Mouse (Mus musculus) neural tube, embryonic 12.5 days (tissue): Measurements from ENCODE around the gene Gys2. TPM values are rescaled to one million over a fixed set of nuclear protein-coding genes. Genes with fewer than 3 reads are reported as not detected.

ENCODE experiments used
- ATAC-seq: fragments of 200-750 bp; cut with Nextera tagmentation; 2 replicates; pipeline ENCODE4 v1.8.0; 2017; ENCODE audit warnings: low read depth, mild to moderate bottlenecking, moderate TSS enrichment, moderate library complexity; ENCODE audit not compliant: low FRiP score
- H3K27ac ChIP-seq: fragments of 300-500 bp; sonication (generic); 2 replicates; pipeline ENCODE4 v1.5.1; 2016
- H3K27me3 ChIP-seq: fragments of 300-500 bp; sonication (generic); replicated peaks from 2 replicates; pipeline ENCODE4 v1.6.1; 2016; ENCODE audit warnings: mild to moderate bottlenecking
- H3K36me3 ChIP-seq: fragments of 300-500 bp; sonication (generic); 2 replicates; pipeline ENCODE4 v1.6.1; 2016; ENCODE audit warnings: mild to moderate bottlenecking
- H3K4me1 ChIP-seq: fragments of 300-500 bp; sonication (generic); 2 replicates; pipeline ENCODE4 v1.6.1; 2016
- H3K4me2 ChIP-seq: fragments of 300-500 bp; sonication (generic); replicated peaks from 2 replicates; pipeline ENCODE4 v1.6.1; 2016; ENCODE audit warnings: mild to moderate bottlenecking
- H3K4me3 ChIP-seq: fragments of 300-500 bp; sonication (generic); 2 replicates; pipeline ENCODE4 v1.5.1; 2016
- H3K9ac ChIP-seq: fragments of 300-500 bp; sonication (generic); 2 replicates; pipeline ENCODE4 v1.6.1; 2016; ENCODE audit warnings: mild to moderate bottlenecking
- H3K9me3 ChIP-seq: fragments of 300-500 bp; sonication (generic); 2 replicates; pipeline ENCODE4 v1.6.1; 2016; ENCODE audit warnings: mild to moderate bottlenecking
- WGBS: fragments of 180-500 bp; shearing (Covaris S2); methylation state at CpG from one replicate; pipeline ENCODE4 v1.1.7; 2016; 5-methylcytosine and 5-hydroxymethylcytosine counted together
- polyA plus RNA-seq: library from polyadenylated mRNA; unstranded; fragments of >200 nt; fragmentation: Nextera tagmentation; extraction: Ambion mirVana; gene quantifications from 2 replicates; pipeline ENCODE4 v1.2.1, GENCODE M21; 2016

Gene Gys2
- polyA plus RNA-seq, 1 experiment from 2014 or later, result 0.06 TPM

- Histone ChIP-seq H3K4me1 (peaks cover 13% of the 10 kb centered on the region), H3K4me2 (peak within 1 kb of the TSS; percentile 77), H3K9me3 (no peaks in the 10 kb centered on the region), H3K36me3 (no peaks in the 10 kb centered on the region; the same call in 1 of the 2 replicates), H3K9ac (peak within 1 kb of the TSS; percentile 90), H3K27me3 (no peaks in the 10 kb centered on the region), H3K27ac (no peak within 1 kb of the TSS), H3K4me3 (peak within 1 kb of the TSS; percentile 89)
- peak; percentile 100 for ATAC-seq
- under 1% methylated on average over 87 of the region's 87 CpGs for WGBS
Measured at GRCm38 (mm10) chr6:142387011-142387754, 85.7 kb downstream of the Gys2 start, which contains the start of the genes Recql and Golt1b. Recql (minus strand) TSS chr6:142387087. Golt1b (plus strand) TSS chr6:142387221.

DNA sequence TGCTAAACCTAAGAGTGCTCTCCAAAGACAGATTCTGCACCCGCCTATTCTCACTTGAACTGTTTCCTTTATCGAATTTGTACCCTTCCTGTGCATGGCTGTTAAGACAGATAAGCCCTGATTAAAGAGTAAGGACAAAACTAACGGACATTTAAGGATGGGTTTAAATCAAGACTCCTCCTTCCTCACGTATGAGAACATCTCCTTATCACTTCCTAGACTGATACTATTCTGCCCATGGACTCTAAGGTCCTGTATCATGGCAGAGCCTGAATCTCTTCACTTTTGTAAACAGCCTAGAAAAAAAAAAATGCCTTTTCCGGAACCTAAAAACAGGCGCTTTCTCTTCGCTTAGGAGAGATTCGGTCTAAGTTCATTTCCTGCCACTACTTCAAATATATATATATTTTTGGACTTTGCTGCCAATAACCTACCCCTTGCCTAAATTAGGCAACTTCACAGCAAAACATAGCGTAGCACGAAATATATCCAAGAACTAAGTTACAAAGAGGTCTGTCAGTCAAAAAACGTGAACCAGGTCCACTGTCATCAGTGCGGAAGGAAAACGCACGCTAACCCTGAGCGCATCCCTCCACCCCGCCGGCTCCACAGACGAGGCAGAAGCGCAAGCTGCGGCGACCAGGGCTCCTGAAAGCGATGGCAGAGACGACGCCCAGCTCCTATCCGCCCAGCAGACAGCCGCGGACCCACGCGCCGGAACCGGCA is 86.5 kb downstream of the Gys2 start:
- no peaks in the 10 kb centered on the region for H3K9me3 ChIP-seq
- WGBS, result 6% methylated on average over 31 of the region's 31 CpGs
- peaks cover 13% of the 10 kb centered on the region for H3K4me1 ChIP-seq
- no peak overlapping the region for H3K27ac ChIP-seq
- peak; percentile 85 for ATAC-seq
- H3K4me3 ChIP-seq, result peak overlapping the region; percentile 89
- no peaks in the 10 kb centered on the region for H3K36me3 ChIP-seq
- H3K27me3 ChIP-seq, result no peaks in the 10 kb centered on the region
- peak overlapping the region; percentile 56 for H3K9ac ChIP-seq
- peak overlapping the region; percentile 77 for H3K4me2 ChIP-seq

DNA sequence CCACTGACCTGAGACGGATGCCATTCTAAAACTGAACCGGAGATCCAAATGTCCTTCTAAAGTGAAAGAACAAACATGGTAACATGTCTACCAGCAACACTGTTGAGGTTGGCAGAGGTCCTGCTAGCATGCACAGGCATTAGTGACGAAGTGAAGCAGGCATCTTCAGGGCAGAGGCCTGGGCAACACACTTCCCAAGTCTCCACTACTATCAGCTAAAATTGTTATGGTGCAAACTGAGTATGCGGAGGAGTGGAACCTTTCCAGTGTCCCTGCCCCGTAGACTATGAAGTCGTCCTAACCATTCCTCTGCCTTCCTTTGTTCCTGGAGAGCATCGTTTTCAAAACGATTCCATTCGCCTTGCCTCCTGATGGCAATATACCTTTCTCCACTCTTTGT is 88.4 kb downstream of the Gys2 start:
- H3K27ac ChIP-seq, result no peak overlapping the region
- WGBS, result 93% methylated on average over 9 of the region's 9 CpGs
- no peaks in the 10 kb centered on the region for H3K27me3 ChIP-seq
- H3K9ac ChIP-seq, result no peak overlapping the region
- H3K36me3 ChIP-seq, result no peaks in the 10 kb centered on the region
- no peaks in the 10 kb centered on the region for H3K9me3 ChIP-seq
- no peak overlapping the region for H3K4me3 ChIP-seq
- peaks cover 13% of the 10 kb centered on the region for H3K4me1 ChIP-seq
- ATAC-seq, result no peak
- H3K4me2 ChIP-seq, result no peak overlapping the region

GRCm38 (mm10) chr6:142381615-142382014 is 91.3 kb downstream of the Gys2 start:
- H3K27me3 ChIP-seq, result no peaks in the 10 kb centered on the region
- H3K4me2 ChIP-seq, result no peak overlapping the region
- H3K4me3 ChIP-seq, result no peak overlapping the region
- no peak overlapping the region for H3K27ac ChIP-seq
- H3K36me3 ChIP-seq, result peaks cover 4% of the 10 kb centered on the region
- no peak for ATAC-seq
- no peak overlapping the region for H3K9ac ChIP-seq
- H3K9me3 ChIP-seq, result no peaks in the 10 kb centered on the region
- WGBS, result 91% methylated on average over 7 of the region's 7 CpGs
- H3K4me1 ChIP-seq, result peaks cover 2% of the 10 kb centered on the region; the same call in 1 of the 2 replicates

DNA sequence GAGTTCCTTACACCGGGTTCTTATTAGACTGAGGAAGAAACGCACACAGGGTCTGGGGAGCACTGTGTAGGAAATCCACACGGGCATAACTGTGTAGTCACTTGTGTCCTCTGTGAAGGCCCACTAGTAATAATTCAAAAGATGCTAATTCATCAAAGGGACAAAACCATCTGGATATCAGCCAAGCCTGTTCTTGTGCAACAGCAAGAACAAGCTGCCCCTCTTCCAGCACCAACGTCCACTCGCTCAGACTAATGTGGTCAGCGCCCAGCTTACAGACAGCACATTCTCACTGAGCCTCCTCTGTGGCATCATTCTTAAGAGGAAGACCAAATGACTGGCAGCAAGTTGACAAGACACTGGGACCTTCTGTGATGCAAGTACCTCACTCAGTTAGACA is 92.9 kb downstream of the Gys2 start:
- Histone ChIP-seq H3K27ac (no peak overlapping the region), H3K9ac (no peak overlapping the region), H3K27me3 (no peaks in the 10 kb centered on the region), H3K36me3 (peaks cover 19% of the 10 kb centered on the region), H3K4me3 (no peak overlapping the region), H3K9me3 (no peaks in the 10 kb centered on the region), H3K4me2 (no peak overlapping the region), H3K4me1 (no peaks in the 10 kb centered on the region)
- ATAC-seq, result no peak
- 91% methylated on average over 6 of the region's 6 CpGs for WGBS

- Histone ChIP-seq H3K9ac (no peak overlapping the region), H3K9me3 (no peaks in the 10 kb centered on the region), H3K4me2 (no peak overlapping the region), H3K36me3 (peaks cover 29% of the 10 kb centered on the region), H3K27me3 (no peaks in the 10 kb centered on the region), H3K4me3 (no peak overlapping the region), H3K27ac (no peak overlapping the region), H3K4me1 (no peaks in the 10 kb centered on the region)
- ATAC-seq, result no peak
- 92% methylated on average over 8 of the region's 8 CpGs for WGBS
Measured at GRCm38 (mm10) chr6:142378576-142379330, 94.2 kb downstream of the Gys2 start.

- peaks cover 41% of the 10 kb centered on the region for H3K36me3 ChIP-seq
- H3K27ac ChIP-seq, result no peak overlapping the region
- no peaks in the 10 kb centered on the region for H3K27me3 ChIP-seq
- no peak overlapping the region for H3K4me3 ChIP-seq
- no peaks in the 10 kb centered on the region for H3K9me3 ChIP-seq
- H3K4me2 ChIP-seq, result no peak overlapping the region
- no peak for ATAC-seq
- no peak overlapping the region for H3K9ac ChIP-seq
- WGBS, result 73% methylated on average over 1 of the region's 1 CpGs
- H3K4me1 ChIP-seq, result no peaks in the 10 kb centered on the region
Measured at GRCm38 (mm10) chr6:142377081-142377480, 95.8 kb downstream of the Gys2 start.

Other genes starting within 250 kb of the Gys2 start
- gene Iapp, start 174.7 kb downstream of the Gys2 start, polyA plus RNA-seq, result not detected in 2 replicates
- gene Slco1a5, start 150.1 kb downstream of the Gys2 start, polyA plus RNA-seq, result 0.20 and 0.22 TPM in 2 replicates
- gene Pyroxd1, start 127.5 kb downstream of the Gys2 start, polyA plus RNA-seq, result 23.5 and 24.4 TPM in 2 replicates
- gene Recql, start 86.0 kb downstream of the Gys2 start, polyA plus RNA-seq, result 34.5 and 34.8 TPM in 2 replicates
- 89.3 and 92.0 TPM in 2 replicates for gene Golt1b, start 85.9 kb downstream of the Gys2 start, polyA plus RNA-seq
- 0.84 and 1.2 TPM in 2 replicates for gene Spx, start 59.7 kb downstream of the Gys2 start, polyA plus RNA-seq
- gene Ldhb, start 34.8 kb upstream of the Gys2 start, polyA plus RNA-seq, result 495 and 509 TPM in 2 replicates
- 6.6 and 8.4 TPM in 2 replicates for gene Kcnj8, start 98.5 kb upstream of the Gys2 start, polyA plus RNA-seq
- gene Abcc9, start 229.2 kb upstream of the Gys2 start, polyA plus RNA-seq, result 2.1 and 2.4 TPM in 2 replicates